Mouse (Mus musculus) myocyte (in vitro differentiated cells): ENCODE measurements at regions not wholly inside any gene's neighbourhood (a gene's known extent, or its start where the extent isn't known, plus 50 kb on each side); places are given as distances from the start of the nearest gene placed in this dataset.

Experiments
- H3K27me3 ChIP-seq: one replicate; pipeline ENCODE4 v1.6.1; 2011; ENCODE audit not compliant: control insufficient read depth, insufficient read depth, insufficient read length
- H3K36me3 ChIP-seq: one replicate; pipeline ENCODE4 v1.6.1; 2011; ENCODE audit not compliant: control insufficient read depth, insufficient read depth
- H3K4me2 ChIP-seq: one replicate; pipeline ENCODE4 v1.6.1; 2011; ENCODE audit warnings: low read depth, control low read depth
- H3K4me3 ChIP-seq: one replicate; pipeline ENCODE4 v1.5.1; 2011; ENCODE audit warnings: mild to moderate bottlenecking, control low read depth, moderate library complexity
- H3K79me2 ChIP-seq: one replicate; pipeline ENCODE4 v1.6.1; 2011; ENCODE audit not compliant: control insufficient read depth, insufficient read depth
- H3ac ChIP-seq: one replicate; pipeline ENCODE4 v1.6.1; 2011; ENCODE audit not compliant: control insufficient read depth, insufficient read length
- CEBPB ChIP-seq: IDR thresholded peaks from 2 replicates; pipeline ENCODE4 v1.6.1; 2011; ENCODE audit warnings: mild to moderate bottlenecking, moderate library complexity; ENCODE audit not compliant: poor library complexity, insufficient read depth, severe bottlenecking
- E2F4 ChIP-seq: IDR thresholded peaks from one replicate; pipeline ENCODE4 v1.6.1; 2011; ENCODE audit warnings: mild to moderate bottlenecking, control low read depth, moderate library complexity; ENCODE audit not compliant: insufficient read depth
- MAX ChIP-seq: IDR thresholded peaks from one replicate; pipeline ENCODE4 v1.6.1; 2011; ENCODE audit warnings: low read depth, mild to moderate bottlenecking, control low read depth
- MYOD1 ChIP-seq, 3 experiments: IDR thresholded peaks; one replicate each; pipeline ENCODE4 v1.6.1; 2011; ENCODE audit warnings: control low read depth in 2 of 3, low read depth in 2 of 3, mild to moderate bottlenecking in 2 of 3, moderate library complexity in 1 of 3; ENCODE audit not compliant: insufficient read length in 2 of 3, control insufficient read depth in 1 of 3
- MYOG ChIP-seq, 3 experiments: IDR thresholded peaks; one replicate each; pipeline ENCODE4 v1.6.1; 2011; ENCODE audit warnings: control low read depth in 2 of 3, low read depth in 2 of 3, mild to moderate bottlenecking in 2 of 3; ENCODE audit not compliant: insufficient read length in 2 of 3, control insufficient read depth in 1 of 3, insufficient read depth in 1 of 3
- POLR2A ChIP-seq: IDR thresholded peaks from one replicate; pipeline ENCODE4 v1.6.1; 2011; ENCODE audit warnings: low read depth, mild to moderate bottlenecking, control low read depth, moderate library complexity; ENCODE audit not compliant: insufficient read length
- POLR2AphosphoS2 ChIP-seq: IDR thresholded peaks from one replicate; pipeline ENCODE4 v1.6.1; 2011; ENCODE audit warnings: low read depth, control low read depth; ENCODE audit not compliant: insufficient read length
- REST ChIP-seq: IDR thresholded peaks from one replicate; pipeline ENCODE4 v1.6.1; 2011; ENCODE audit warnings: mild to moderate bottlenecking, control low read depth, moderate library complexity; ENCODE audit not compliant: insufficient read depth, insufficient read length
- SRF ChIP-seq: IDR thresholded peaks from one replicate; pipeline ENCODE4 v1.6.1; 2011; ENCODE audit warnings: low read depth; ENCODE audit not compliant: control insufficient read depth, insufficient read length
- TCF12 ChIP-seq: IDR thresholded peaks from one replicate; pipeline ENCODE4 v1.6.1; 2011; ENCODE audit warnings: mild to moderate bottlenecking, control low read depth; ENCODE audit not compliant: poor library complexity, insufficient read depth, severe bottlenecking
- TCF3 ChIP-seq: IDR thresholded peaks from one replicate; pipeline ENCODE4 v1.6.1; 2011; ENCODE audit warnings: low read depth, control low read depth; ENCODE audit not compliant: insufficient read length
- USF1 ChIP-seq: IDR thresholded peaks from one replicate; pipeline ENCODE4 v1.6.1; 2011; ENCODE audit warnings: low read depth, mild to moderate bottlenecking, control low read depth, moderate library complexity

GRCm38 (mm10) chr2:8660544-8660943 is 1151.2 kb upstream of the Celf2 start:
- Histone ChIP-seq H3K4me3 (no peak overlapping the region), H3ac (no peak overlapping the region), H3K79me2 (no peaks in the 10 kb centered on the region), H3K27me3 (no peaks in the 10 kb centered on the region), H3K36me3 (no peaks in the 10 kb centered on the region), H3K4me2 (no peak overlapping the region)
- TF ChIP-seq SRF (no peak), E2F4 (no peak), MYOD1 (IDR thresholded peaks at IDR 0.05; ENCODE audit: control insufficient read depth in 1 of 3, insufficient read length in 2 of 3, low read depth in 2 of 3) (no peak), USF1 (no peak), MAX (no peak), CEBPB (no peak), POLR2A (no peak), TCF12 (no peak)

- Histone ChIP-seq H3K79me2 (no peaks in the 10 kb centered on the region), H3K27me3 (no peaks in the 10 kb centered on the region), H3K4me3 (no peak overlapping the region), H3K4me2 (no peak overlapping the region), H3K36me3 (no peaks in the 10 kb centered on the region), H3ac (no peak overlapping the region)
- no peak for TF ChIP-seq POLR2AphosphoS2
- no peak for TF ChIP-seq TCF3
- TF ChIP-seq USF1, result no peak
- no peak for TF ChIP-seq REST
- no peak for TF ChIP-seq MYOG (IDR thresholded peaks at IDR 0.05; ENCODE audit: control insufficient read depth in 1 of 3, insufficient read depth in 1 of 3, insufficient read length in 2 of 3, low read depth in 2 of 3)
- TF ChIP-seq POLR2A, result no peak
These were observed 1164.5 kb upstream of the Celf2 start for GRCm38 (mm10) chr2:8673751-8674378.

GRCm38 (mm10) chr2:8675537-8675936 is 1166.2 kb upstream of the Celf2 start:
- Histone ChIP-seq H3K4me2 (no peak overlapping the region), H3K4me3 (no peak overlapping the region), H3ac (no peak overlapping the region), H3K27me3 (no peaks in the 10 kb centered on the region), H3K79me2 (no peaks in the 10 kb centered on the region), H3K36me3 (no peaks in the 10 kb centered on the region)
- TF ChIP-seq MYOG (IDR thresholded peaks at IDR 0.05; ENCODE audit: control insufficient read depth in 1 of 3, insufficient read depth in 1 of 3, insufficient read length in 2 of 3, low read depth in 2 of 3) (no peak), SRF (no peak), TCF12 (no peak), E2F4 (no peak), POLR2A (no peak), USF1 (no peak), MAX (no peak), POLR2AphosphoS2 (no peak), CEBPB (no peak)

GRCm38 (mm10) chr2:8676546-8676945 is 1167.2 kb upstream of the Celf2 start:
- TF ChIP-seq MYOG (IDR thresholded peaks at IDR 0.05; ENCODE audit: control insufficient read depth in 1 of 3, insufficient read depth in 1 of 3, insufficient read length in 2 of 3, low read depth in 2 of 3), result no peak
- TF ChIP-seq POLR2AphosphoS2, result no peak
- TF ChIP-seq USF1, result peak; percentile 29
- no peak for TF ChIP-seq CEBPB
- TF ChIP-seq TCF3, result no peak
- TF ChIP-seq SRF, result no peak

GRCm38 (mm10) chr2:8690846-8691643 is 1181.7 kb upstream of the Celf2 start:
- no peak overlapping the region for H3K4me3 ChIP-seq
- TF ChIP-seq POLR2AphosphoS2 (no peak), CEBPB (0 out of 2 replicates have a peak, but pooled peaks have one; percentile 6), MAX (no peak)

More at GRCm38 (mm10) chr2:8676546-8676945, 1167.2 kb upstream of the Celf2 start:
- Histone ChIP-seq H3K4me3 (no peak overlapping the region), H3ac (no peak overlapping the region), H3K36me3 (no peaks in the 10 kb centered on the region), H3K27me3 (no peaks in the 10 kb centered on the region), H3K4me2 (no peak overlapping the region), H3K79me2 (no peaks in the 10 kb centered on the region)

More at GRCm38 (mm10) chr2:8690846-8691643, 1181.7 kb upstream of the Celf2 start:
- H3K36me3 ChIP-seq, result no peaks in the 10 kb centered on the region
- no peak overlapping the region for H3ac ChIP-seq
- H3K27me3 ChIP-seq, result no peaks in the 10 kb centered on the region
- no peaks in the 10 kb centered on the region for H3K79me2 ChIP-seq
- no peak overlapping the region for H3K4me2 ChIP-seq
